Mouse (Mus musculus): ENCODE data around the gene B3gnt7. TPM values are rescaled to one million over a fixed set of nuclear protein-coding genes. Genes with fewer than 3 reads are reported as not detected.
"Not testable (repeated sequence)": the region's sequence is repeated elsewhere in the genome, so short reads cannot be mapped to it uniquely, and the experiment has no call there.

Gene B3gnt7
- polyA plus RNA-seq, 1 experiment, result 54.9 TPM

DNA sequence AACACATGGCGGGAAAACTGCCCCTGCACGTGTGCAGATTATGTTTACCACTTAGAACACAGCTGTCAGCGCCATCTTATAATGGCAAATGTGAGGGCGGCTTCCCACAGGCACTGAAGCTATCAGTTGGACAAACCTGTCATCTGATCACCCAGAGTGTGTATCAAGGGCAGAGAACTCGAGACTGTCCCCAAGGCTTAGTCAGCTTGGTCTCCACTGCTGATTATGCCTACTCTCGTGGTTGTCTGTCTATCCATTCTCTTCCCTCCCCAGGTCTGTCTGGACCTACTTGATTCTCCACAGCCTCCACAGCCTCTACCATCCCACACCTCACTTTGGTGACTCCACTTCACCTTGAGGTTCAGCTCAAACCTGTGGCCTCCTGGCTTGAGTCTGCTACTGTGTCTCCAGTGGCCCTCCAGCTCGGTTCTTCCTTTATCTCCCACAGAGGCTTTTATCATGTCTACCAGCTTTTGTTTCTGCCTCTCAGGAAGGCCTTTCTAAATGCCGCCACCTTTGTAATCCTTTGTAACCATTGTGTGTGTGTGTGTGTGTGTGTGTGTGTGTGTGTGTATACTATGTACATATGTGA, 18.3 kb downstream of the B3gnt7 start:
- H3K36me3 ChIP-seq (ENCODE audit: control insufficient read depth, insufficient read depth, low read length, poor library complexity, severe bottlenecking), result no peaks in the 10 kb centered on the region
- no peak overlapping the region for H3K9ac ChIP-seq (ENCODE audit: low read depth, poor library complexity, severe bottlenecking)
- H3K9me3 ChIP-seq (replicated peaks; ENCODE audit: control insufficient read depth, insufficient read depth, low read length, poor library complexity, severe bottlenecking), result peaks cover 29% of the 10 kb centered on the region
- H3K4me3 ChIP-seq (ENCODE audit: low read depth, low read length), result no peak overlapping the region
- no peak for TF ChIP-seq EP300 (IDR thresholded peaks at IDR 0.05; ENCODE audit: insufficient read depth, low read depth, low read length)
- TF ChIP-seq CTCF (IDR thresholded peaks at IDR 0.05; ENCODE audit: low read depth, low read length), result no peak
- no peak for TF ChIP-seq POLR2A (IDR thresholded peaks at IDR 0.05; ENCODE audit: insufficient read depth, low read length)
- no peaks in the 10 kb centered on the region for H3K4me1 ChIP-seq (ENCODE audit: control insufficient read depth, insufficient read depth, low read length)
- H3K27me3 ChIP-seq (ENCODE audit: control insufficient read depth, insufficient read depth, low read length, poor library complexity, severe bottlenecking), result no peaks in the 10 kb centered on the region
- no peak overlapping the region for H3K27ac ChIP-seq (ENCODE audit: insufficient read depth, low read length)

DNA sequence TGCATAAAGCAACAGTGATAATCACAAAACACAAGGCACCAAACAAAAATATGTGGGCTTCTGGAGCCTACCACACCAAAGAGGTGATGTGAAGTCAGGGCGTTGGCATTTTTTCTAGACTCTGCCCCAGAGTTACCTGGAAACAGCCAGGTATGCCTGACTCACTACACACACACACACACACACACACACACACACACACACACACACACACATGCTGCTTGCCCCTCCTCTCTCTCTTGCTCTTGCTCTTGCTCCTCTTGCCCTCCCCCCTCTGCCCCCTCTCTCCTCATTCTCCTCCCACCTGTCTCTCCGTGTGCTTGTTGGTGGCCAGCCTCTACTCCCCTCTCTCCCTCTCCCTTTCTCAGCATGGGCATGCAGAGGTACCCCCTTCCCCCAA, 33.7 kb downstream of the B3gnt7 start:
- H3K36me3 ChIP-seq (ENCODE audit: control insufficient read depth, insufficient read depth, low read length, poor library complexity, severe bottlenecking), result no peaks in the 10 kb centered on the region
- H3K27ac ChIP-seq (ENCODE audit: insufficient read depth, low read length), result no peak overlapping the region
- TF ChIP-seq CTCF (IDR thresholded peaks at IDR 0.05; ENCODE audit: low read depth, low read length) (no peak), EP300 (IDR thresholded peaks at IDR 0.05; ENCODE audit: insufficient read depth, low read depth, low read length) (no peak), POLR2A (IDR thresholded peaks at IDR 0.05; ENCODE audit: insufficient read depth, low read length) (no peak)
- H3K9ac ChIP-seq (ENCODE audit: low read depth, poor library complexity, severe bottlenecking), result no peak overlapping the region
- no peaks in the 10 kb centered on the region for H3K4me1 ChIP-seq (ENCODE audit: control insufficient read depth, insufficient read depth, low read length)
- H3K4me3 ChIP-seq (ENCODE audit: low read depth, low read length), result no peak overlapping the region
- H3K27me3 ChIP-seq (ENCODE audit: control insufficient read depth, insufficient read depth, low read length, poor library complexity, severe bottlenecking), result no peaks in the 10 kb centered on the region
- H3K9me3 ChIP-seq (replicated peaks; ENCODE audit: control insufficient read depth, insufficient read depth, low read length, poor library complexity, severe bottlenecking), result peaks cover 3% of the 10 kb centered on the region

DNA sequence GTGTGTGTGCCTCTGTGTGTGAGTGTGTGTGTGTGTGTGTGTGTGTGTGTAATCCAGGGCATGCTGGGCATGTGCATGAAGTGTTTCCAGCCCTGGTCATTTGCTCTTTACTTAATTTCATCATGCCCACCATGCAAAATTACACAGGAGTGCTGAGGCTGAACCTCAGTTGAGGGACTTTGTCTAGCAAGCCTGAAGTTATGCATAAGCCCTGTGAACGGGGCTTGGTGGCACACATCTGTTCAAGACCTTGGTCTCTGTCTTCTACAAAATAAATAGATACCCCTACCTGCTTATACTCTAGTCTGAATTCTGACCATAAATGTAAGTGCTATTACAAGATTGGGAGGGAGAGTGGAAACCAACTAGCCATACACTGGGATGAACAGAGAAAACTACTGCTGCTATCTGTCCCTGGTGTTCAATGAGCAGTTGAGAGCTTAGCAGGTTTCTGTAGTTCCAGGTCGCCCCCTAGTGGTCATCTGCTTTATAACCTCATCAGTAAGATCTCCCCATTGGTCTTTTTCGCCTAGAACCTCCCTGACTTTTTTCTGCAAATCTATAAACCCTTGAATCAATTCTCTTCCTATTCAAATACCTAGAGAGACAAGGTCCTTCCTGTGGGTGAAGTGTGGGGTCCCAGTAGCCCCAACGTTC, 36.7 kb downstream of the B3gnt7 start:
- Histone ChIP-seq H3K9me3 (replicated peaks; ENCODE audit: control insufficient read depth, insufficient read depth, low read length, poor library complexity, severe bottlenecking) (no peaks in the 10 kb centered on the region), H3K27ac (ENCODE audit: insufficient read depth, low read length) (no peak overlapping the region), H3K9ac (ENCODE audit: low read depth, poor library complexity, severe bottlenecking) (no peak overlapping the region), H3K4me1 (ENCODE audit: control insufficient read depth, insufficient read depth, low read length) (no peaks in the 10 kb centered on the region), H3K27me3 (ENCODE audit: control insufficient read depth, insufficient read depth, low read length, poor library complexity, severe bottlenecking) (no peaks in the 10 kb centered on the region), H3K4me3 (ENCODE audit: low read depth, low read length) (no peak overlapping the region), H3K36me3 (ENCODE audit: control insufficient read depth, insufficient read depth, low read length, poor library complexity, severe bottlenecking) (no peaks in the 10 kb centered on the region; the same call in 1 of the 2 replicates)
- TF ChIP-seq POLR2A (IDR thresholded peaks at IDR 0.05; ENCODE audit: insufficient read depth, low read length) (no peak), CTCF (IDR thresholded peaks at IDR 0.05; ENCODE audit: low read depth, low read length) (peak; percentile 51)

DNA sequence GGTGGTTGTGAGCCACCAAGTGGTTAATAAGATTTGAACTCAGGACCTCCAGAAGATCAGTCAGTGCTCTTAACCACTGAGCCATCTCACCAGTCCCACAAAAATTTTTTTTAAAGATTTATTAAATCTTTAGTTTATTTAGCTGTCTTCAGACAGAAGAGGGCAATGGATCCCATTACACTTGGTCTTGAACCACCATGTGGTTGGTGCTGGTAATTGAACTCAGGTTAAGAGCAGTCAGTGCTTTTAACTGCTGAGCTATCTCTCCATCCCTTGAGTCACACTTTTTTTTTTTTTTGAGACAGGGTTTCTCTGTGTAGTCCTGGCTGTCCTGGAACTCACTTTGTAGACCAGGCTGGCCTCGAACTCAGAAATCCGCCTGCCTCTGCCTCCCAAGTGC, 38.5 kb downstream of the B3gnt7 start:
- not testable (repeated sequence) for H3K36me3 ChIP-seq (ENCODE audit: control insufficient read depth, insufficient read depth, low read length, poor library complexity, severe bottlenecking); H3K27ac ChIP-seq (ENCODE audit: insufficient read depth, low read length); H3K4me1 ChIP-seq (ENCODE audit: control insufficient read depth, insufficient read depth, low read length); H3K9ac ChIP-seq (ENCODE audit: low read depth, poor library complexity, severe bottlenecking); H3K4me3 ChIP-seq (ENCODE audit: low read depth, low read length); H3K27me3 ChIP-seq (ENCODE audit: control insufficient read depth, insufficient read depth, low read length, poor library complexity, severe bottlenecking); H3K9me3 ChIP-seq (replicated peaks; ENCODE audit: control insufficient read depth, insufficient read depth, low read length, poor library complexity, severe bottlenecking)

DNA sequence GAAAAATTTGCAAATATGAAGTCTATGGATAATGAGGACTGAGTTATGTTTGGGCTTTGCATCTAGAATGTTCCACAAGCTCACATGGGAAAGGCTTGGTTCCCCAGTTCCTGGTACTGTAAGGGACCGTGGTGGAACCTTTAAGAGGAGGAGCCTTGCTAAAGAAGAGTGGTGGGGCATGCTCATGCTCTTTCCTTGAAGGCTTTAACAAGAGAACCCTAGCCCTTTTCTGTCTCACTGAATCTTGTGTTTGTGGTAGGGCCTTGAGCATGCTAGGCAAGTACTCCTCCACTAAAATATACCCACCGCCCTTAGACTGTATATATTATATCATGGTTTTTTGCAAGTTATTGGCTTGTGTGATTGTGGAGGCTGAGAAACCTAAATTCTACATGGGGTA, 39.7 kb downstream of the B3gnt7 start:
- no peak overlapping the region for H3K27ac ChIP-seq (ENCODE audit: insufficient read depth, low read length)
- H3K9ac ChIP-seq (ENCODE audit: low read depth, poor library complexity, severe bottlenecking), result no peak overlapping the region
- no peak for TF ChIP-seq EP300 (IDR thresholded peaks at IDR 0.05; ENCODE audit: insufficient read depth, low read depth, low read length)
- TF ChIP-seq POLR2A (IDR thresholded peaks at IDR 0.05; ENCODE audit: insufficient read depth, low read length), result no peak
- no peak for TF ChIP-seq CTCF (IDR thresholded peaks at IDR 0.05; ENCODE audit: low read depth, low read length)
- peaks cover 13% of the 10 kb centered on the region for H3K36me3 ChIP-seq (ENCODE audit: control insufficient read depth, insufficient read depth, low read length, poor library complexity, severe bottlenecking)
- H3K4me3 ChIP-seq (ENCODE audit: low read depth, low read length), result no peak overlapping the region
- no peaks in the 10 kb centered on the region for H3K27me3 ChIP-seq (ENCODE audit: control insufficient read depth, insufficient read depth, low read length, poor library complexity, severe bottlenecking)
- no peaks in the 10 kb centered on the region for H3K9me3 ChIP-seq (replicated peaks; ENCODE audit: control insufficient read depth, insufficient read depth, low read length, poor library complexity, severe bottlenecking)
- H3K4me1 ChIP-seq (ENCODE audit: control insufficient read depth, insufficient read depth, low read length), result no peaks in the 10 kb centered on the region

DNA sequence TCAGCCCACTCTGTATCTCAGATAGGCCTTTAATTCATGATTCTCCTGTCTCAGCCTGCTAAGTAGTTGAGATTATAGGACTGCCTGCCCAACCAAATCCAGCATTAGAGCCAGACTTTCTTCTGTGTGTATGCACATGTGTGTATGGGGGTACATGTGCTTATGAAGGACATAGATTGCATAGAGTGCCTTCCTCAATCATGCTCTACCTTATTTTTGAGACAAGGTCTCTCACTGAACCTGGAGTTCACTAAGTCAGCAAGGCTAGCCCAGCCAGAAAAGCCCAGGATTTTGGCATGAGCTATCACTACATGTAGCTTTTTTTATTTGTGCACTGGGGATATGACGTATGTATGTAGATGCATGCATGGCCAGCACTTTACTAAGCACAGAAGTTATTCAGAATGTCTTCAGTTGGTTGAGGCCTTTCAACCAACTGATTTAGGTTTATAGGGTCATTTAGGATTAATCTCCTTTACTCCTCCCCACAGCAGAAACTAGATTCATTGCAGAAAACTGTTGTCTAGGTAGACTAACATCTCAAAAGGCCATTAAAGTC, 40.5 kb downstream of the B3gnt7 start:
- no peaks in the 10 kb centered on the region for H3K4me1 ChIP-seq (ENCODE audit: control insufficient read depth, insufficient read depth, low read length)

More for the DNA sequence above, 40.5 kb downstream of the B3gnt7 start:
- no peaks in the 10 kb centered on the region for H3K9me3 ChIP-seq (replicated peaks; ENCODE audit: control insufficient read depth, insufficient read depth, low read length, poor library complexity, severe bottlenecking)
- H3K36me3 ChIP-seq (ENCODE audit: control insufficient read depth, insufficient read depth, low read length, poor library complexity, severe bottlenecking), result peaks cover 21% of the 10 kb centered on the region
- TF ChIP-seq CTCF (IDR thresholded peaks at IDR 0.05; ENCODE audit: low read depth, low read length) (no peak), EP300 (IDR thresholded peaks at IDR 0.05; ENCODE audit: insufficient read depth, low read depth, low read length) (no peak), POLR2A (IDR thresholded peaks at IDR 0.05; ENCODE audit: insufficient read depth, low read length) (no peak)
- H3K27ac ChIP-seq (ENCODE audit: insufficient read depth, low read length), result no peak overlapping the region
- H3K27me3 ChIP-seq (ENCODE audit: control insufficient read depth, insufficient read depth, low read length, poor library complexity, severe bottlenecking), result no peaks in the 10 kb centered on the region
- no peak overlapping the region for H3K4me3 ChIP-seq (ENCODE audit: low read depth, low read length)
- no peak overlapping the region for H3K9ac ChIP-seq (ENCODE audit: low read depth, poor library complexity, severe bottlenecking)

Data from ES-Bruce4 (cell line).